Mouse (Mus musculus): ENCODE measurements around the gene Mif. TPM values are rescaled to one million over a fixed set of nuclear protein-coding genes. Genes with fewer than 3 reads are reported as not detected.

Mif gene
- total RNA-seq, 2 experiments from 2014 or later, result 155 to 170 TPM

DNA sequence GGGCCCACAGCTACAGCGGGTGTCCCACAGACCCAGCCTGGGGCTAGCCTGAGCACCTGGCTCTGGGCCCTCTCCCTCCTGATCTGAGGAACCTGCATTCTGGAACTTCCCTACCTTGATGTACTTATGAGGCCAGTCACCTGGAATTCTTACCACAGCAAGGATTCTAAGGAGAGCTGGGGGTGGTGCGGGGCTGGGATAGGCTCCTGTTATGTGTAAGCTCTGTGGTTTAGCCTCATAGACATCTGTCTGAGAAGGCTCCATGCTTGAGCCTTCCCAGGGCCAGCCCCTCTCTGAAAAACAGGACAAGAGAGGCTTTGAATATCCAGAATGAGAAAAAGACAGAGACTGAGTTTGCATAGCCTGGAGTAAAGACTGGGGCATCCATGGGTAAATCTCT is 37.6 kb downstream of the Mif start, which contains the start of gene Gstt4:
Gstt4 (minus strand) TSS at position 101 of the 400 bp plus-strand sequence.
- intact Hi-C loops (cut with DNase I; ENCODE audit: low total_unique reads), result no loop called here

DNA sequence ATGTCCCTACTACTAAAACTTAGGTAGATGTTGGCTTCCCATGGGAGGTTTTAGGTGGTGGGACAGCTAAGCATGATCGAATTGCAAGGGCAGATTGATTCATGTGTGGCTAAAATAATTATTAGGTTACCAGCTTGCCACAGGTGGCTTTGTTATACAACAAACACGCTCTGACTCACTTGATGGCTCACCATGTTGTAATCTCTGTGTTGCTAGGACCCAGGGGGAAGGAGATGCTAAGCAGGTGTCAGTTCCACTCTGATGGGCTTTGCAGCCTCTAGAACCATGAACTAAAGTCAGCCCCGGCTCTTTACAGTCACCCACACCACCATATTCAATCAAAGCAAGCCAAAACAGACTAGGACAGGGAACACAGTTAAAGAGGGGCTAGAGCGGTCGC is 40.2 kb downstream of the Mif start:
- intact Hi-C loops (cut with DNase I; ENCODE audit: low total_unique reads), result no loop called here
- no peak for DNase-seq

More for the DNA sequence above, 37.6 kb downstream of the Mif start, which contains the start of gene Gstt4:
- DNase-seq, result no peak

DNA sequence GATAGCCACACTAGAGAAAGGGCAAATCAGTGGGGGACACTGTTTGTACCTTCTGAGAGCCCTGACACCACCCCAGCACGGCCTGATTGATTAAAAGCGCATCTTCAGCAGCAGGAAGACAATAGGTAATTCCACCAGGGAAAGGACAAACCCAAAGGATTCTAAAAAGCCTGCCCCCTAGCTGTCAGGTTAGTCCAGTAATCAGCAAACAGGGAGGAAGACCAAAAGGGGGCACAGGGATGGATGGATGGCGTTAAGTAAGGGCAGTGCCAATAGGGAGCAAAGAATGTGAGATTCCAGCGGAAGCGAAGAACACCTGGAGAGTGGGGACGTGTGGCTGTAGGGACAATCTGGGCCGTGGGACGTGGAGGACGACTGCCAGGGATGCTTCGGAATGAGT is 41.4 kb downstream of the Mif start:
- DNase-seq, result no peak
- intact Hi-C loops (cut with DNase I; ENCODE audit: low total_unique reads), result no loop called here

Other genes starting within 250 kb of the Mif start
- gene Susd2, start 216.2 kb downstream of the Mif start, total RNA-seq (2021), result 1 to 10 TPM; 2.1 to 3.2 TPM
- gene Cabin1, start 95.9 kb downstream of the Mif start, total RNA-seq (2021), result 10 to 100 TPM in 1 of 2 experiments, 1 to 10 TPM in 1; 9.6 to 10.9 TPM
- gene Ddt, start 86.8 kb downstream of the Mif start, total RNA-seq (2021), result 10 to 100 TPM; 36.8 to 39.9 TPM
- not detected for gene Gm20441, start 79.3 kb downstream of the Mif start, total RNA-seq (2021)
- 1 to 10 TPM; 5.3 to 7.5 TPM for gene Gstt3, start 78.8 kb downstream of the Mif start, total RNA-seq (2021)
- 1 to 10 TPM; 7.0 to 8.2 TPM for gene Gstt1, start 61.7 kb downstream of the Mif start, total RNA-seq (2021)
- not detected for gene Gstt4, start 37.7 kb downstream of the Mif start, total RNA-seq (2021)
- gene Gstt2, start 22.8 kb downstream of the Mif start, total RNA-seq (2021), result 1 to 10 TPM; 5.6 to 6.9 TPM
- not detected for gene Derl3, start 33.2 kb upstream of the Mif start, total RNA-seq (2021)
- 10 to 100 TPM; 17.7 to 28.0 TPM for gene Smarcb1, start 61.4 kb upstream of the Mif start, total RNA-seq (2021)
- gene Chchd10, start 72.9 kb upstream of the Mif start, total RNA-seq (2021), result 1,000 to 10,000 TPM in 1 of 2 experiments, 100 to 1,000 TPM in 1; 861 to 1,001 TPM
- gene Mmp11, start 76.3 kb upstream of the Mif start, total RNA-seq (2021), result 1 to 10 TPM; 3.5 to 4.8 TPM
- gene Gm867, start 80.4 kb upstream of the Mif start, total RNA-seq (2021), result not detected
- not detected for gene Vpreb3, start 82.8 kb upstream of the Mif start, total RNA-seq (2021)
- gene Gm5134, start 94.3 kb upstream of the Mif start, total RNA-seq (2021), result not detected
- gene Zfp280b, start 172.4 kb upstream of the Mif start, total RNA-seq (2021), result 1 to 10 TPM; 7.5 TPM